Mouse (Mus musculus) hindbrain, embryonic 15.5 days (tissue): ENCODE results near the gene Adprh. TPM values are rescaled to one million over a fixed set of nuclear protein-coding genes. Genes with fewer than 3 reads are reported as not detected.

ENCODE experiments used
- ATAC-seq: fragments of 200-750 bp; cut with Nextera tagmentation; 2 replicates; pipeline ENCODE4 v1.8.0; 2017; ENCODE audit warnings: low read depth, moderate number of reproducible peaks, moderate TSS enrichment; ENCODE audit not compliant: low FRiP score
- H3K27ac ChIP-seq: fragments of 300-500 bp; sonication (generic); replicated peaks from 2 replicates; pipeline ENCODE4 v1.5.1; 2015; ENCODE audit warnings: mild to moderate bottlenecking, inconsistent platforms
- H3K27me3 ChIP-seq: fragments of 300-500 bp; sonication (generic); 2 replicates; pipeline ENCODE4 v1.6.1; 2015; ENCODE audit warnings: control low read depth, inconsistent platforms
- H3K36me3 ChIP-seq: fragments of 300-500 bp; sonication (generic); 2 replicates; pipeline ENCODE4 v1.6.1; 2015; ENCODE audit warnings: control low read depth, inconsistent platforms
- H3K4me1 ChIP-seq: fragments of 300-500 bp; sonication (generic); replicated peaks from 2 replicates; pipeline ENCODE4 v1.6.1; 2015; ENCODE audit warnings: control low read depth, inconsistent platforms
- H3K4me2 ChIP-seq: fragments of 300-500 bp; sonication (generic); 2 replicates; pipeline ENCODE4 v1.6.1; 2015; ENCODE audit warnings: moderate library complexity, mild to moderate bottlenecking, inconsistent platforms
- H3K4me3 ChIP-seq: fragments of 300-500 bp; sonication (generic); 2 replicates; pipeline ENCODE4 v1.5.1; 2015; ENCODE audit warnings: mild to moderate bottlenecking, inconsistent platforms
- H3K9ac ChIP-seq: fragments of 300-500 bp; sonication (generic); 2 replicates; pipeline ENCODE4 v1.6.1; 2015; ENCODE audit warnings: inconsistent platforms
- H3K9me3 ChIP-seq: fragments of 300-500 bp; sonication (generic); 2 replicates; pipeline ENCODE4 v1.6.1; 2016; ENCODE audit warnings: control low read depth, inconsistent platforms
- WGBS: fragments of 180-500 bp; shearing (Covaris S2); methylation state at CpG from one replicate; pipeline ENCODE4 v1.1.7; 2015; 5-methylcytosine and 5-hydroxymethylcytosine counted together
- polyA plus RNA-seq: library from polyadenylated mRNA; unstranded; fragments of >200 nt; fragmentation: Nextera tagmentation; extraction: Ambion mirVana; gene quantifications from 2 replicates; pipeline ENCODE4 v1.2.1, GENCODE M21; 2015

Adprh gene
- polyA plus RNA-seq, 1 experiment from 2014 or later: 165 TPM

GRCm38 (mm10) chr16:38399531-38400231 is 52.8 kb downstream of the Adprh start:
- peak; percentile 94 for ATAC-seq

GRCm38 (mm10) chr16:38399076-38399475 is 53.4 kb downstream of the Adprh start:
- Histone ChIP-seq H3K9me3 (no peaks in the 10 kb centered on the region), H3K4me1 (peaks cover 14% of the 10 kb centered on the region), H3K36me3 (no peaks in the 10 kb centered on the region), H3K4me2 (peak overlapping the region; percentile 60), H3K27ac (peak overlapping the region; percentile 80), H3K9ac (no peak overlapping the region), H3K27me3 (no peaks in the 10 kb centered on the region), H3K4me3 (no peak overlapping the region)
- WGBS: 65% methylated on average over 3 of the region's 3 CpGs
- ATAC-seq: peak; percentile 7; the same call in 1 of the 2 replicates

More at GRCm38 (mm10) chr16:38399531-38400231, 52.8 kb downstream of the Adprh start:
- Histone ChIP-seq H3K36me3 (no peaks in the 10 kb centered on the region), H3K9ac (peak overlapping the region; percentile 38), H3K9me3 (no peaks in the 10 kb centered on the region), H3K4me3 (peak overlapping the region; percentile 28), H3K27ac (peak overlapping the region; percentile 80), H3K4me2 (peak overlapping the region; percentile 60), H3K27me3 (no peaks in the 10 kb centered on the region), H3K4me1 (peaks cover 14% of the 10 kb centered on the region)
- WGBS: 11% methylated on average over 17 of the region's 17 CpGs

- no peaks in the 10 kb centered on the region for H3K27me3 ChIP-seq
- no peak overlapping the region for H3K9ac ChIP-seq
- 85% methylated on average over 6 of the region's 6 CpGs for WGBS
- H3K9me3 ChIP-seq: no peaks in the 10 kb centered on the region
- H3K27ac ChIP-seq: no peak overlapping the region
- no peak for ATAC-seq
- no peaks in the 10 kb centered on the region for H3K36me3 ChIP-seq
- H3K4me3 ChIP-seq: no peak overlapping the region
- H3K4me1 ChIP-seq: peaks cover 14% of the 10 kb centered on the region
- H3K4me2 ChIP-seq: no peak overlapping the region
These were observed 54.2 kb downstream of the Adprh start for GRCm38 (mm10) chr16:38398266-38398665.

GRCm38 (mm10) chr16:38396155-38396554 is 56.3 kb downstream of the Adprh start:
- H3K27me3 ChIP-seq: no peaks in the 10 kb centered on the region
- H3K9ac ChIP-seq: no peak overlapping the region
- ATAC-seq: no peak
- no peak overlapping the region for H3K4me3 ChIP-seq
- WGBS: 80% methylated on average over 13 of the region's 13 CpGs
- no peaks in the 10 kb centered on the region for H3K9me3 ChIP-seq
- H3K4me2 ChIP-seq: no peak overlapping the region
- H3K36me3 ChIP-seq: no peaks in the 10 kb centered on the region
- peaks cover 14% of the 10 kb centered on the region for H3K4me1 ChIP-seq
- H3K27ac ChIP-seq: no peak overlapping the region

- 72% methylated on average over 6 of the region's 6 CpGs for WGBS
- Histone ChIP-seq H3K27ac (no peak overlapping the region), H3K4me1 (peaks cover 12% of the 10 kb centered on the region), H3K27me3 (no peaks in the 10 kb centered on the region), H3K4me2 (no peak overlapping the region), H3K36me3 (no peaks in the 10 kb centered on the region), H3K9me3 (no peaks in the 10 kb centered on the region), H3K4me3 (no peak overlapping the region), H3K9ac (no peak overlapping the region)
- ATAC-seq: no peak
These were observed 57.3 kb downstream of the Adprh start for GRCm38 (mm10) chr16:38395060-38395730.

- no peak overlapping the region for H3K9ac ChIP-seq
- ATAC-seq: no peak
- no peak overlapping the region for H3K4me2 ChIP-seq
- H3K4me3 ChIP-seq: no peak overlapping the region
- H3K4me1 ChIP-seq: peaks cover 2% of the 10 kb centered on the region
- no peaks in the 10 kb centered on the region for H3K9me3 ChIP-seq
- no peaks in the 10 kb centered on the region for H3K36me3 ChIP-seq
- WGBS: 94% methylated on average over 8 of the region's 8 CpGs
- no peak overlapping the region for H3K27ac ChIP-seq
- H3K27me3 ChIP-seq: no peaks in the 10 kb centered on the region
These were observed 58.3 kb downstream of the Adprh start for GRCm38 (mm10) chr16:38394191-38394618.

Other genes with a start within 250 kb of the Adprh start
- not detected in 2 replicates for gene Nr1i2, start 157.9 kb downstream of the Adprh start, polyA plus RNA-seq
- gene Maats1, start 110.6 kb downstream of the Adprh start, polyA plus RNA-seq: 1.1 and 1.4 TPM in 2 replicates
- gene Cox17, start 105.7 kb downstream of the Adprh start, polyA plus RNA-seq: 74.4 and 94.5 TPM in 2 replicates
- not detected in 2 replicates for gene Gm21987, start 105.7 kb downstream of the Adprh start, polyA plus RNA-seq
- gene Popdc2, start 90.5 kb downstream of the Adprh start, polyA plus RNA-seq: 0.33 and 0.52 TPM in 2 replicates
- gene Pla1a, start 19.6 kb downstream of the Adprh start, polyA plus RNA-seq: 0.43 and 0.45 TPM in 2 replicates
- 0.50 and 0.56 TPM in 2 replicates for gene Cd80, start 2.9 kb upstream of the Adprh start, polyA plus RNA-seq
- 32.0 and 35.2 TPM in 2 replicates for gene Timmdc1, start 70.0 kb upstream of the Adprh start, polyA plus RNA-seq
- 50.7 and 52.8 TPM in 2 replicates for gene Poglut1, start 97.6 kb upstream of the Adprh start, polyA plus RNA-seq
- gene Tmem39a, start 106.0 kb upstream of the Adprh start, polyA plus RNA-seq: 35.2 and 36.3 TPM in 2 replicates